Mouse (Mus musculus): ENCODE data around the gene Anapc7. TPM values are rescaled to one million over a fixed set of nuclear protein-coding genes. Genes with fewer than 3 reads are reported as not detected.

Gene Anapc7
- polyA plus RNA-seq (2015; fragmentation: Nextera tagmentation; extraction: Ambion mirVana), result 24.6 and 32.2 TPM in 2 replicates

DNA sequence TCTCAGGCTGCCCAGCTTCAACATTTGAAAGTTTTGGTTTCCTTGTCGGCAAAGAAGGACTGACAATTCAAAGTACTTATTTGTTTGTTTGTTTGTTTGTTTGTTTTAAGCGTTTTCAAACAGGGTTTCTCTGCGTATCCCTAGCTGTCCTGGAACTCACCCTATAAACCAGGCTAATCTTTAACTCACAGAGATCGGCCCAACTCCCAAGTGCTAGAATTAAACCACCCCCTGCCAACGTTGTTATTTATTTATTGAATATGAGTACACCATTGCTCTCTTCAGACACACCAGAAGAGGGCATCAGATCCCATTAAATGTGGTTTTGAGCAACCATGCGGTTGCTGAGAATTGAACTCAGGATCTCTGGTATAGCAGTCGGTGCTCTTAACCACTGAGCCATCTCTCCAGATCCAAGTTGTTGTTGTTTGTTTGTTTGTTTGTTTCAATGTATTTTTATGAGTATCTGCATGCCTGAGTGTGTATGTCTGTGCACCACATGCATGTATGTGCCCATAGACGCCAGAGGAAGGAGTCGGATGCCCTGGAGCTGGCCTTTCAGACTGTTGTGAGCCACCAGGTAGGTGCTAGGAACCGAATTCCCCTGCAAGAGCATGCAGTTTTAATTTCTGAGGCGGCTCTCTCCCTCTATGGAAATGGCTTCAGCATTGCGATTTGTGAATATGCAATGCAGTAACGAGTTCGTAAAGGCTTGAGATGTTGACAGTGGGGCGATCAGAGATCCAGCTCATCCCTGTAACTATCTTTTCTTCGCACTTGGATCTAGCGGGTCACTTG lies at the start of gene Anapc7:
Gene Anapc7 (plus strand): TSS at position 423 of the 798 bp plus-strand sequence.

DNA sequence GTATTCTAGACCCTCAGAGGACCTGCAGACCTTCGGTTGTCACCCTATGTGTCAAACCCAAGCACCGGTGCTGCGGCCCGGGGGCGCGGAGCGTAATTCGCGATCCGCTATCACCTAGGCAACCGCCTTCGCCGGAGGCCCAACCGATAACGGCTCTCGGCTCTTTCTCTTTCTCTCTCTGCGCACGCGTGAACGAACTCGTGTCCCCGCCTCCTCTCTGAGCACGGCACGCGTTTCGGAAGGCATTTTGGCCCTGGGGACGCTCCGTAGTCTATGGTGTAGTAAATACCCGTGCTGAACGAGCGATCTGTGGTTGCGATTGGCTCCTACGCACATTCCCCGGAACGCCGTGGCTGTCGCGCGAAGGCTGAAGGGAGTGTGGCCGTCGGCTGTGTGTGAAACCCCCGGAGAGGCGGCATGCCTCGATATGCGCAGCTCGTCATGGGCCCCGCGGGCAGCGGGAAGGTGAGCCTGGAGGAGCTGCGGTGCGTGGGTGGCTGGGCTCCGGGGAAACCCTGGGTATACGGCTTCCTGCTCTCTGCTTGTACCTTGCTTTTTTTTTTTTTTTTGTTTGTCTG lies 49.2 kb upstream of the Anapc7 start, which contains the start of gene Fam216a:
Gene Fam216a (minus strand): TSS at position 173 of the 578 bp plus-strand sequence.

DNA sequence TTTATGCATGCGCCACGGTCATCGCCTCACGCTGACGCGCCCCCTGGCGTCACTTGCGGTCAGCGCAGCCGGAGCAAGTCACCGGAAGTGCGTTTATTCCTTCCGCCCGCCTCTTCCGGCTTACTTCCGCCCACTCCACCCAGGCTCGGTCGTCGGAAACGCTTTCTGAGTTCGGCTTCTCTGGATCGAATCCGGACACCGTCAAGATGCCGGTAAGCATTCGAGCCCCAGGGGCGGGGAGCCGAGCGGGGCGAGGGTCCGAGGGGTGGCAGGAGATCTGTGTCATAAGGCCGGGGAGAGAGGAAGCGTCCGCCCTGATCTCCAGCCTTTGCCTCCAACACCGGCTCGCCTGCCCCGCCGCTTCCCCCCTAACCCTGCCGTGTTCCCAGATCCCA lies 29.7 kb upstream of the Anapc7 start, which contains the start of gene Arpc3:
Gene Arpc3 (plus strand): TSS at position 93 of the 395 bp plus-strand sequence.

Other genes starting within 250 kb of the Anapc7 start
- gene Hvcn1, start 214.9 kb upstream of the Anapc7 start, polyA plus RNA-seq (2015; fragmentation: Nextera tagmentation; extraction: Ambion mirVana), result 5.2 and 6.4 TPM in 2 replicates
- gene Tctn1, start 157.2 kb upstream of the Anapc7 start, polyA plus RNA-seq (2015; fragmentation: Nextera tagmentation; extraction: Ambion mirVana), result 4.9 and 8.2 TPM in 2 replicates
- 9.0 and 16.0 TPM in 2 replicates for gene Pptc7, start 137.3 kb upstream of the Anapc7 start, polyA plus RNA-seq (2015; fragmentation: Nextera tagmentation; extraction: Ambion mirVana)
- 5.0 and 7.9 TPM in 2 replicates for gene Rad9b, start 67.5 kb upstream of the Anapc7 start, polyA plus RNA-seq (2015; fragmentation: Nextera tagmentation; extraction: Ambion mirVana)
- 308 and 434 TPM in 2 replicates for gene Vps29, start 67.3 kb upstream of the Anapc7 start, polyA plus RNA-seq (2015; fragmentation: Nextera tagmentation; extraction: Ambion mirVana)
- 48.4 and 67.2 TPM in 2 replicates for gene Gpn3, start 49.8 kb upstream of the Anapc7 start, polyA plus RNA-seq (2015; fragmentation: Nextera tagmentation; extraction: Ambion mirVana)
- gene Fam216a, start 49.3 kb upstream of the Anapc7 start, polyA plus RNA-seq (2015; fragmentation: Nextera tagmentation; extraction: Ambion mirVana), result 71.8 and 76.0 TPM in 2 replicates
- gene Arpc3, start 29.8 kb upstream of the Anapc7 start, polyA plus RNA-seq (2015; fragmentation: Nextera tagmentation; extraction: Ambion mirVana), result 144 and 145 TPM in 2 replicates
- gene Atp2a2, start 80.5 kb downstream of the Anapc7 start, polyA plus RNA-seq (2015; fragmentation: Nextera tagmentation; extraction: Ambion mirVana), result 21.8 and 25.3 TPM in 2 replicates
- 27.9 and 29.2 TPM in 2 replicates for gene Ift81, start 192.8 kb downstream of the Anapc7 start, polyA plus RNA-seq (2015; fragmentation: Nextera tagmentation; extraction: Ambion mirVana)
- 3.7 and 5.0 TPM in 2 replicates for gene P2rx7, start 222.2 kb downstream of the Anapc7 start, polyA plus RNA-seq (2015; fragmentation: Nextera tagmentation; extraction: Ambion mirVana)